Mouse (Mus musculus): ENCODE measurements around the gene Meox1. TPM values are rescaled to one million over a fixed set of nuclear protein-coding genes. Genes with fewer than 3 reads are reported as not detected.

Gene Meox1
- polyA plus RNA-seq, 1 experiment: not detected

DNA sequence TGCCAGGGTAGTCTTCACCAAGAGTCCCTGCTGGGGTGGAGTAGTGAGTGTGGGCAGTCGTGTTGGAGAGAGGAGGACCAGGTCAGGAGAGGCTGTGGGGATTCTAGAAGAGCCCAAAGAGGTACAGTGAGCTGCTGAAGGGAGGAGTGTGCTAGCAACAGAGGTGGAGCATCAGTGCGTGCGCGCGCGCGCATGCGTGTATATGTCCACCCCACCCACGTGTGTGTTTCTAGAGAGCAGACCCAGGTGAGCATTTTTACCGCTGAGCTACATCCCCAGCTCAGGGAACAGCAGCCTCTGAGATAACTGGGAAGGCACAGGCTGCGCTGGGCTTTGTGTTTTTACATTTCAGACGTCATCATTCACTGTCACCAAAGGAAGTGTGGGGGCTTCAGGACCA is 7.7 kb downstream of the Meox1 start:
- H3K9me3 ChIP-seq (ENCODE audit: control insufficient read depth, low read length): no peaks in the 10 kb centered on the region
- H3K4me1 ChIP-seq (ENCODE audit: control insufficient read depth): no peaks in the 10 kb centered on the region
- H3K4me3 ChIP-seq (replicated peaks): no peak overlapping the region
- H3K27me3 ChIP-seq (ENCODE audit: control insufficient read depth): peaks cover 50% of the 10 kb centered on the region
- no peak for TF ChIP-seq GATA1 (IDR thresholded peaks at IDR 0.05; ENCODE audit: low read length)
- TF ChIP-seq TAL1 (IDR thresholded peaks at IDR 0.05; ENCODE audit: low read length): no peak
- no peaks in the 10 kb centered on the region for H3K36me3 ChIP-seq (ENCODE audit: control insufficient read depth)

DNA sequence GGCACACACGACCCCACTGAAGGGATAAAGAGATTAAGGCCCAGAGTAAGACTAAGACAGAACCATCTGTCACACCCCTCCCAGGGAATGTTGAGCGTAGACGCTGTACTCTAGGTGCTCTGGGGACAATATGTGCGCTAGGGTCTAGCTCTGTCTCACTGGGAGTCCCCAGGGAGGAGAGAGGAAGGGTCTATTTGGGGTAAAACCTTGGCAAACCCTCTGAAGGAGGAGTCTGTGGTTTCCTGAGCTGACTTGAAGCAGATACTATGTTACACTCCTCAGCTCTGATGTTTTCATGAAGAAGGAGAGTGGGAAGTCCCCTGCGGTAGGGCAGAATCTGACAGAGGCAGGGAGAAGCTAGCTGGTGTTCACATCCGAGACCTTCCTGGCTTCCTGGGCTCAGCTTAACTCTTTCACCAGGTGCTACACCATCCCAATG is 8.3 kb downstream of the Meox1 start:
- Histone ChIP-seq H3K4me3 (replicated peaks) (no peak overlapping the region), H3K4me1 (ENCODE audit: control insufficient read depth) (no peaks in the 10 kb centered on the region), H3K9me3 (ENCODE audit: control insufficient read depth, low read length) (no peaks in the 10 kb centered on the region), H3K36me3 (ENCODE audit: control insufficient read depth) (no peaks in the 10 kb centered on the region), H3K27me3 (ENCODE audit: control insufficient read depth) (peaks cover 48% of the 10 kb centered on the region)
- TF ChIP-seq TAL1 (IDR thresholded peaks at IDR 0.05; ENCODE audit: low read length) (no peak), GATA1 (IDR thresholded peaks at IDR 0.05; ENCODE audit: low read length) (no peak)

GRCm38 (mm10) chr11:101885232-101885631 is 8.9 kb downstream of the Meox1 start:
- Histone ChIP-seq H3K36me3 (ENCODE audit: control insufficient read depth) (no peaks in the 10 kb centered on the region), H3K4me3 (replicated peaks) (no peak overlapping the region), H3K27me3 (ENCODE audit: control insufficient read depth) (peaks cover 44% of the 10 kb centered on the region), H3K4me1 (ENCODE audit: control insufficient read depth) (no peaks in the 10 kb centered on the region), H3K9me3 (ENCODE audit: control insufficient read depth, low read length) (no peaks in the 10 kb centered on the region)
- TF ChIP-seq TAL1 (IDR thresholded peaks at IDR 0.05; ENCODE audit: low read length) (no peak), GATA1 (IDR thresholded peaks at IDR 0.05; ENCODE audit: low read length) (no peak)

DNA sequence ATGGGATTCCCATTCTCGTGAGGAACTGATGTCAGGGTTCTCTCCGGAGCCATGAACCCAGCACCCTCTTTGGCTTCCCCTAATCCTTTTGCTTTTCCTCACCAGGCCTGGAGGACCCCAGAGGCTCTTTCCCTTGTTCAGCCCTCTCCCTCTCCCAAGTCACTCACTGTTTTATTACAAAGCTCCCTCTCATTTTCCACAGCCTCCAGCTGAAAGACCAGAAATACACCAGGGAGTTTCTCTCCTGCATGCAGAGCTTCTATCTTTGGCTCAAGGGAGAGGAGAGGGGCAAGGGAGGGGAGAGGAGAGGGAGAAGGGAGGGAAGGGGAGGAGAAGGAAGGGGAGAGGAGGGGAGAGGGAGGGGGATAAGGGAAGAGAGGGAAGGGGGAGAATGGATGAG is 10.3 kb downstream of the Meox1 start:
- Histone ChIP-seq H3K27me3 (ENCODE audit: control insufficient read depth) (peaks cover 33% of the 10 kb centered on the region), H3K9me3 (ENCODE audit: control insufficient read depth, low read length) (no peaks in the 10 kb centered on the region), H3K4me3 (replicated peaks) (no peak overlapping the region), H3K36me3 (ENCODE audit: control insufficient read depth) (no peaks in the 10 kb centered on the region), H3K4me1 (ENCODE audit: control insufficient read depth) (no peaks in the 10 kb centered on the region)
- no peak for TF ChIP-seq GATA1 (IDR thresholded peaks at IDR 0.05; ENCODE audit: low read length)
- no peak for TF ChIP-seq TAL1 (IDR thresholded peaks at IDR 0.05; ENCODE audit: low read length)

DNA sequence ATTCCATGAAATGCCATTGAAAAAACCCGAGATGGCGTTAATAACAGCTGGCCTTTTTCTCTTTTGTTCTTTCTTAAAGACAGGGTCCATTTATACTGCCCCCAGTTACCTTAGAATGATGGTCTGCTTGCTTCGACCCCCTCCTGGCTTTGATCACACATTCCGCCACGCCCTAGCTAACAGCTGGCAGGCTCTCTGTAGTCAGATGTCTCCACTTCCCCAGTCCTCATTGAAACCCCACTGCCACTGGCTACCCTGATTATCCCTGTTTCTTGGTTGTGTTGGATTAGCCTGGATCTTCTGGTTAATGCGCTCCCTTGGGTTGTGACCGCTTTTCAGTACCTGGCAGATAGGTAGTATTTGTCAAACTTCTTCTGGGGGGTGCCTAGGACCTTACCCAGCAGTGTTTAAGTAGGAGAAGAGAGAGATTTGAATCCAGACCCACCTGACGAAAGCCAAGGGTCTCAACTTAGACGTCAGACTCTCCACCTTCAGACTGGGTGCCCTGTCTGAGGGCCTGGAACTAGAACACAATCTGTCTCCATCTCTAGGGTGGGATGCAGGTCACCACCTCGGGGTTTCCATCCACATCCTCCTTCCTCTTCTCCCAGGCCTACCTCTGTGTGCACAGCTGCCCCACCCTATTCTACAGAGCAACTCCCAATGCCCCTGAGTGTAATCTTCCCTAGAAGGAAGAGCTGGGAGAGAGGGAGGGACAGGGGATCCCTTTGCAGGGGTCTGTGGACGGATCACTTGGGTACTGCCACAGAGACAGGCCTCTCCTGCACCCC is 11.5 kb downstream of the Meox1 start:
- peaks cover 33% of the 10 kb centered on the region for H3K27me3 ChIP-seq (ENCODE audit: control insufficient read depth)

GRCm38 (mm10) chr11:101881604-101882071 is 12.5 kb downstream of the Meox1 start:
- Histone ChIP-seq H3K4me1 (ENCODE audit: control insufficient read depth) (no peaks in the 10 kb centered on the region), H3K36me3 (ENCODE audit: control insufficient read depth) (no peaks in the 10 kb centered on the region), H3K27me3 (ENCODE audit: control insufficient read depth) (peaks cover 31% of the 10 kb centered on the region), H3K4me3 (replicated peaks) (no peak overlapping the region), H3K9me3 (ENCODE audit: control insufficient read depth, low read length) (no peaks in the 10 kb centered on the region)
- TF ChIP-seq GATA1 (IDR thresholded peaks at IDR 0.05; ENCODE audit: low read length): no peak

More for the DNA sequence above, 11.5 kb downstream of the Meox1 start:
- Histone ChIP-seq H3K4me1 (ENCODE audit: control insufficient read depth) (no peaks in the 10 kb centered on the region), H3K4me3 (replicated peaks) (no peak overlapping the region), H3K36me3 (ENCODE audit: control insufficient read depth) (no peaks in the 10 kb centered on the region), H3K9me3 (ENCODE audit: control insufficient read depth, low read length) (no peaks in the 10 kb centered on the region)
- no peak for TF ChIP-seq TAL1 (IDR thresholded peaks at IDR 0.05; ENCODE audit: low read length)
- no peak for TF ChIP-seq GATA1 (IDR thresholded peaks at IDR 0.05; ENCODE audit: low read length)

DNA sequence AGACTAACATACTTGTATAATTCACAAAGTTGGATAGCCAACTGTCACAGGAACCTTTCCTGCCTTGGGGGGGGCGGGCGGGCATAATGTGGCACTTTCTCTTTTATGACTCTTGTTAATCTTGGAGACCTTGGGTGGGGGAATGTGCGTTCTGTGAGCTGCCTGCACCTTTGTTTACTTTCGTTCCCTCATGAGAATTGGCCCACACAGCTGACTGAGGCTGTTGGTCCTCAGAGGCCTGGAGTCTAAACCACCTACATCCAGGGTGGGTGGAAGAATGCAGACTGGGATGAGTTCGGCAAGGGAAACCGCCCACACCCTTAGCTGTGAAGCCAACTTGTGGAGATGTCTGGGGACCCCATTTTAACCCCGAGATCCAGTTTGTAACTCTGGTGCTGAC is 13.0 kb downstream of the Meox1 start:
- Histone ChIP-seq H3K4me1 (ENCODE audit: control insufficient read depth) (no peaks in the 10 kb centered on the region), H3K36me3 (ENCODE audit: control insufficient read depth) (no peaks in the 10 kb centered on the region), H3K9me3 (ENCODE audit: control insufficient read depth, low read length) (no peaks in the 10 kb centered on the region), H3K27me3 (ENCODE audit: control insufficient read depth) (peaks cover 28% of the 10 kb centered on the region), H3K4me3 (replicated peaks) (no peak overlapping the region)
- no peak for TF ChIP-seq TAL1 (IDR thresholded peaks at IDR 0.05; ENCODE audit: low read length)
- TF ChIP-seq GATA1 (IDR thresholded peaks at IDR 0.05; ENCODE audit: low read length): no peak

DNA sequence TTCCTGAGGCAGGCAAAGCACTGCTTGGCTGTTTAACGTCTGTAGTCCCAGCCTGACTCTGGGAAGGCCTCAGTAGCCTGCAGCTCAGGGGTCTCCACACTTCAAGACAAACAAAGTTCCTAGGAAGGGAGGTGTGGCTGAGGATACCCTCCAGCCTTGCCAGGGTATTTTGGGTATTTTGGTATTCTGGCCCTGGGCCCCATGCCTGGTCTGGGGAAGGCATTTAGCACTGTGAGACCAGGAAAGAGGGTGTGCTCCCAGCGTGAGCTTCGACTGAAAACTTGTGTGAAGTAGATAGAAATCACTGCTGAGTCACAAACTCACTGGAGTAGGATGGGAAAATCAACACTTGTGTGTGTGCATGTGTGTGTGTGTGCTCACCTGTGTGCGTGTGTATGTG is 14.5 kb downstream of the Meox1 start:
- Histone ChIP-seq H3K27me3 (ENCODE audit: control insufficient read depth) (peaks cover 15% of the 10 kb centered on the region), H3K36me3 (ENCODE audit: control insufficient read depth) (no peaks in the 10 kb centered on the region), H3K9me3 (ENCODE audit: control insufficient read depth, low read length) (no peaks in the 10 kb centered on the region), H3K4me1 (ENCODE audit: control insufficient read depth) (no peaks in the 10 kb centered on the region), H3K4me3 (replicated peaks) (no peak overlapping the region)
- no peak for TF ChIP-seq GATA1 (IDR thresholded peaks at IDR 0.05; ENCODE audit: low read length)
- no peak for TF ChIP-seq TAL1 (IDR thresholded peaks at IDR 0.05; ENCODE audit: low read length)

DNA sequence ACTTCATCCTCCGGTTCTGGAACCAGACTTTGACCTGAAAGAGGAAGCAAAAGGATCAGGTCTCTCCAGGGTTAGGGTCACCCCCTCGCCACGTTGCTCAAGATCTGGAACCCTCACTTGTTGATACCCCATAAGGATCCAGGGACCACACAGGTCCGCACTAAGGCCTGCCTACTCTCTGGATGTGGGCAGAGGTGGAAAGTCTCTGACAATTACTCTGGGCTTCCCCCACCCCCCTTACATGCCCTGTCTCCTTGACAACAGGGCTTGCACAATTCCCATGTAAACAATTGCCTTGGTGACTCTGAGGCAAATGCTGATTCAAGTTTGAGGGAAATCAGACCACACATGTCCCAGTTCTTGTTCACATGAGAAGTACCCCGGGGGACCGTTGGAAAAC is 15.5 kb downstream of the Meox1 start:
- Histone ChIP-seq H3K4me3 (replicated peaks) (no peak overlapping the region), H3K9me3 (ENCODE audit: control insufficient read depth, low read length) (no peaks in the 10 kb centered on the region), H3K36me3 (ENCODE audit: control insufficient read depth) (no peaks in the 10 kb centered on the region), H3K27me3 (ENCODE audit: control insufficient read depth) (peaks cover 13% of the 10 kb centered on the region), H3K4me1 (ENCODE audit: control insufficient read depth) (no peaks in the 10 kb centered on the region)
- TF ChIP-seq GATA1 (IDR thresholded peaks at IDR 0.05; ENCODE audit: low read length): no peak
- TF ChIP-seq TAL1 (IDR thresholded peaks at IDR 0.05; ENCODE audit: low read length): no peak

Data from erythroblast, embryonic 14.5 days (primary cell).